Mouse (Mus musculus): ENCODE results near the gene Camk1.

DNA sequence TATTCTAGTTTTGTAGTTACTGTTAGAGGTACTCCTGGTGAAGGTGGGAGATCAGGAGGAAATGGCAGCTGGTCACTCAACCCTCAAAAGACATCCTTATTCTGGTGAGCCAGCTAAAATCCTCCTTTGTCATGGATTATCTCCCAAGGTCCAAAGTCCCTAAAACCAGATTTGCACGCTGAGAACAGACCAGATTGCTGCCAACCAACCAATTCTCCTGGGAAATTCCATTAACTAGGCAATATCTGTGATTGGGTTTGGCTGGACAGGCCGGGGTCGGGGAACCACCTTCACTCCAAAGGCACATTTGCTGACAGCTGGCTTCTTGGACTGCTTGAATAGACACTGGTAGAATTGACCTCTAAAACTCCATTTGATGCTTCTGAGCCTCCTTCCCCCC is 46.9 kb upstream of the Camk1 start:
- TF ChIP-seq POLR2A (IDR thresholded peaks at IDR 0.05; ENCODE audit: insufficient read depth, low read length) (no peak), CTCF (IDR thresholded peaks at IDR 0.05; ENCODE audit: low read depth, low read length) (no peak)
